Mouse (Mus musculus) thymus, adult 2 months (tissue): ENCODE measurements around the gene Ccl2. TPM values are rescaled to one million over a fixed set of nuclear protein-coding genes. Genes with fewer than 3 reads are reported as not detected.

Experiments
- DNase-seq: peaks from one replicate; pipeline ENCODE4 v3.0.0; 2021
- H3K27ac ChIP-seq: fragments of 200-500 bp; 2 replicates; pipeline ENCODE4 v1.5.1; 2012; ENCODE audit warnings: low read length, control low read depth; ENCODE audit not compliant: control insufficient read depth, insufficient read depth
- H3K27me3 ChIP-seq: fragments of 200-500 bp; 2 replicates; pipeline ENCODE4 v1.6.1; 2012; ENCODE audit warnings: mild to moderate bottlenecking, low read length, moderate library complexity, mixed read lengths; ENCODE audit not compliant: control insufficient read depth, insufficient read depth
- H3K36me3 ChIP-seq: fragments of 200-500 bp; 2 replicates; pipeline ENCODE4 v1.6.1; 2012; ENCODE audit warnings: mild to moderate bottlenecking, low read length, moderate library complexity; ENCODE audit not compliant: control insufficient read depth, insufficient read depth
- H3K4me1 ChIP-seq: fragments of 200-500 bp; replicated peaks from 2 replicates; pipeline ENCODE4 v1.6.1; 2012; ENCODE audit warnings: low read length; ENCODE audit not compliant: control insufficient read depth, insufficient read depth
- H3K4me3 ChIP-seq: fragments of 200-500 bp; 2 replicates; pipeline ENCODE4 v1.5.1; 2012; ENCODE audit warnings: mild to moderate bottlenecking, low read length, control low read depth, moderate library complexity; ENCODE audit not compliant: control insufficient read depth, insufficient read depth
- CTCF ChIP-seq: fragments of 200-500 bp; IDR thresholded peaks from 2 replicates; pipeline ENCODE4 v1.5.1; 2012; ENCODE audit warnings: mild to moderate bottlenecking, control low read depth, low read length, moderate library complexity, borderline replicate concordance; ENCODE audit not compliant: control insufficient read depth, poor library complexity, insufficient read depth; ENCODE audit errors: extremely low read depth
- POLR2A ChIP-seq: fragments of 200-500 bp; IDR thresholded peaks from 2 replicates; pipeline ENCODE4 v1.6.1; 2012; ENCODE audit warnings: mild to moderate bottlenecking, low read length, control low read depth, moderate library complexity; ENCODE audit not compliant: control insufficient read depth, poor library complexity, insufficient read depth; ENCODE audit errors: extremely low read depth
- WGBS: fragments of 180-500 bp; shearing (Covaris S2); methylation state at CpG from one replicate; pipeline ENCODE4 v1.1.7; 2018; 5-methylcytosine and 5-hydroxymethylcytosine counted together
- polyA plus RNA-seq: library from polyadenylated mRNA; depleted of rRNA; stranded (reverse); fragments of >200 nt; gene quantifications from 2 replicates; pipeline ENCODE4 v1.2.3, GENCODE M21; 2012

Gene Ccl2
- polyA plus RNA-seq, 1 experiment, result 3.7 TPM

DNA sequence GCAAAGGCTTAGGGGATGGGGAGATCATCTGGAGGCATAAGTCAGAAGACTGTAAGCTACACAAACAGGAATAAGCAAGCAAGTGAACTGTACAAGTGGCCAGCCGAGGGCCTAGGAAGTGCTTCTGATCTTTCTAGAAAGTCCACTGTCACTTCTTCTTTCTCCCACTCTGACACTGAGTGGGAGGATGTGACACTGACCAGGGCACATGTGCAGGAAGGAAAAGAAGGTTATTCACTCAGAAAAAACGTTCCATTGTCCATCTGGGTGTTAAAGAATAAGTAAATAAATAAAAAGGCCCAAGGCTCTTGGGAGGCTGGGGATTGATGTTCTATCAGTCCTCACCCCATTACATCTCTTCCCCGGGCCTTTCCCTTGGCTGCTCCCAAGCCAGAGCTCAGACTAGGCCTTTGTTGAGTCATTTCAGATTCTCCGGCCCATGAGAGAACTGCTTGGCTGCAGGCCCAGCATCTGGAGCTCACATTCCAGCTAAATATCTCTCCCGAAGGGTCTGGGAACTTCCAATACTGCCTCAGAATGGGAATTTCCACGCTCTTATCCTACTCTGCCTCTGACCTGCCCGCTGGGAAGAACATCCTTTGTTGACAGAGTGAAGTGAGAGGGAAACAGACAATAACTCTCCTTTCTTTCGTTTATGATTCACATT lies 2.6 kb upstream of the Ccl2 start:
- Histone ChIP-seq H3K27me3 (no peaks in the 10 kb centered on the region), H3K27ac (no peak overlapping the region; the same call in 1 of the 2 replicates), H3K36me3 (no peaks in the 10 kb centered on the region), H3K4me1 (no peaks in the 10 kb centered on the region), H3K4me3 (no peak overlapping the region)
- DNase-seq, result no peak
- WGBS, result 71% methylated on average over 8 of the region's 8 CpGs
- no peak for TF ChIP-seq POLR2A
- no peak for TF ChIP-seq CTCF

- no peak for DNase-seq
- H3K27me3 ChIP-seq, result no peaks in the 10 kb centered on the region
- WGBS, result 84% methylated on average over 7 of the region's 7 CpGs
- H3K4me1 ChIP-seq, result no peaks in the 10 kb centered on the region
- no peak for TF ChIP-seq CTCF
- TF ChIP-seq POLR2A, result no peak
- no peak overlapping the region for H3K27ac ChIP-seq
- no peak overlapping the region for H3K4me3 ChIP-seq
- no peaks in the 10 kb centered on the region for H3K36me3 ChIP-seq
Measured at GRCm38 (mm10) chr11:82034446-82034845, 925 bp upstream of the Ccl2 start.

- Histone ChIP-seq H3K4me3 (no peak overlapping the region), H3K4me1 (no peaks in the 10 kb centered on the region), H3K27me3 (no peaks in the 10 kb centered on the region), H3K27ac (no peak overlapping the region), H3K36me3 (no peaks in the 10 kb centered on the region)
- TF ChIP-seq POLR2A (no peak), CTCF (no peak)
- 91% methylated on average over 2 of the region's 2 CpGs for WGBS
- no peak for DNase-seq
Measured at GRCm38 (mm10) chr11:82035857-82036256, 486 bp downstream of the Ccl2 start.

GRCm38 (mm10) chr11:82038535-82038934 lies 3.2 kb downstream of the Ccl2 start, which contains the start of gene Gm17268:
TSS of gene Gm17268 (minus strand) at chr11:82038562.
- H3K27ac ChIP-seq, result no peak within 1 kb of the TSS
- DNase-seq, result no peak
- WGBS, result 35% methylated on average over 2 of the region's 2 CpGs

GRCm38 (mm10) chr11:82039132-82039660 lies 3.8 kb downstream of the Ccl2 start:
- TF ChIP-seq CTCF (no peak), POLR2A (no peak)
- no peak for DNase-seq
- Histone ChIP-seq H3K27ac (no peak overlapping the region), H3K4me3 (no peak overlapping the region), H3K27me3 (no peaks in the 10 kb centered on the region), H3K4me1 (no peaks in the 10 kb centered on the region), H3K36me3 (no peaks in the 10 kb centered on the region)
- WGBS, result 38% methylated on average over 3 of the region's 3 CpGs

More at GRCm38 (mm10) chr11:82038535-82038934, 3.2 kb downstream of the Ccl2 start, which contains the start of gene Gm17268:
- no peak for TF ChIP-seq CTCF
- TF ChIP-seq POLR2A, result no peak
- Histone ChIP-seq H3K36me3 (no peaks in the 10 kb centered on the region), H3K4me1 (no peaks in the 10 kb centered on the region), H3K27me3 (no peaks in the 10 kb centered on the region), H3K4me3 (no peak within 1 kb of the TSS)

GRCm38 (mm10) chr11:82041671-82042080 lies 6.3 kb downstream of the Ccl2 start:
- no peak overlapping the region for H3K4me3 ChIP-seq
- H3K4me1 ChIP-seq, result no peaks in the 10 kb centered on the region
- DNase-seq, result no peak
- WGBS, result 60% methylated on average over 4 of the region's 4 CpGs
- H3K27ac ChIP-seq, result no peak overlapping the region
- TF ChIP-seq CTCF, result no peak
- no peak for TF ChIP-seq POLR2A
- H3K36me3 ChIP-seq, result no peaks in the 10 kb centered on the region
- no peaks in the 10 kb centered on the region for H3K27me3 ChIP-seq

DNA sequence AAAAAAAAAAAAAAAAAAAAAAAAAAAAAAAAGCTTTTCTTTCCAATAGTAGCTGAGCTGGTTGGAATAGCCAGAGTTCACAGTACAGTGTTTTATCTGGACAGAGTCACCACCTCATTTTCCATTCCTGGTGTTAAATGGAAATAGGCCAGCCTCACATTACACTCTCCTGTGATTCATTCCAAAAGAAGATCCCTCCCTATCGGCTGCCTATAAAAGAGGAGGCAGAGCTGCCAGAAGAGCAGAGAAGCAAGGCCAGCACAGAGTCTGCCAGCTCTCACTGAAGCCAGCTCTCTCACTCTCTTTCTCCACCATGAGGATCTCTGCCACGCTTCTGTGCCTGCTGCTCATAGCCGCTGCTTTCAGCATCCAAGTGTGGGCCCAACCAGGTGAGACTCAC lies 10.1 kb downstream of the Ccl2 start, which contains the start of gene Ccl7:
Gene Ccl7, plus strand, starts transcription at position 242 of the 400 bp plus-strand sequence.
- no peak within 1 kb of the TSS for H3K27ac ChIP-seq
- no peaks in the 10 kb centered on the region for H3K27me3 ChIP-seq
- no peaks in the 10 kb centered on the region for H3K36me3 ChIP-seq
- TF ChIP-seq POLR2A (no peak), CTCF (no peak)
- no peaks in the 10 kb centered on the region for H3K4me1 ChIP-seq
- WGBS, result 92% methylated on average over 3 of the region's 3 CpGs
- DNase-seq, result no peak
- H3K4me3 ChIP-seq, result no peak within 1 kb of the TSS
